Mouse (Mus musculus) heart, adult 2 months (tissue): ENCODE measurements around the gene Clybl.

ENCODE experiments used
- CTCF ChIP-seq: fragments of 200-600 bp; IDR thresholded peaks from 2 replicates; pipeline ENCODE4 v1.8.1; 2022; ENCODE audit warnings: antibody characterized with exemption, mild to moderate bottlenecking, moderate library complexity
- EP300 ChIP-seq: fragments of 200-500 bp; IDR thresholded peaks from 2 replicates; pipeline ENCODE4 v1.6.1; 2011; ENCODE audit warnings: low read depth, low read length, control low read depth; ENCODE audit not compliant: insufficient read depth

- TF ChIP-seq EP300 (no peak), CTCF (no peak)
Observed at GRCm38 (mm10) chr14:122399906-122400305, 218.4 kb downstream of the Clybl start.
